Mouse (Mus musculus): Measurements from ENCODE around the gene Sgf29.

Sgf29 gene

GRCm38 (mm10) chr7:126707442-126708174 lies 58.5 kb downstream of the Sgf29 start, which contains the start of gene Coro1a:
Coro1a (minus strand) TSS chr7:126707787.
- no peak for DNase-seq (ENCODE audit: low read depth)

GRCm38 (mm10) chr7:126708175-126708952 lies 59.3 kb downstream of the Sgf29 start:
- no peak for DNase-seq (ENCODE audit: low read depth)

GRCm38 (mm10) chr7:126710266-126710665 lies 61.2 kb downstream of the Sgf29 start:
- no peak for DNase-seq (ENCODE audit: low read depth)

- no peak for DNase-seq (ENCODE audit: low read depth)
These were observed 62.8 kb downstream of the Sgf29 start for GRCm38 (mm10) chr7:126711910-126712309.

- no peak for DNase-seq (ENCODE audit: low read depth)
These were observed 66.6 kb downstream of the Sgf29 start for GRCm38 (mm10) chr7:126715679-126716078.

- DNase-seq (ENCODE audit: low read depth) = no peak
These were observed 68.5 kb downstream of the Sgf29 start for GRCm38 (mm10) chr7:126717566-126717965.

GRCm38 (mm10) chr7:126718787-126719337 lies 69.8 kb downstream of the Sgf29 start:
- no peak for DNase-seq (ENCODE audit: low read depth)

GRCm38 (mm10) chr7:126721635-126722034 lies 72.5 kb downstream of the Sgf29 start:
- DNase-seq (ENCODE audit: low read depth) = no peak
